In genomic region chr9:40873556-40874470, GRCm38 (mm10) we compare ENCODE assay signal across 8 mouse cellular contexts. TPM values are rescaled to one million over a fixed set of nuclear protein-coding genes. Genes with fewer than 3 reads are reported as not detected.
A peak's percentile ranks its signal among the peaks of the same experiment; 100 is the strongest.
DNase-seq lines count a peak whose midpoint lies in the region; ATAC-seq lines count a peak whose summit lies in the region.

TSS of gene Bsx (plus strand) at chr9:40874127.

- no peaks in the 10 kb centered on the region for H3K36me3 ChIP-seq in forebrain, embryonic 10.5 days (replicated peaks)
- H3K36me3 ChIP-seq in hindbrain, embryonic 15.5 days, result no peaks in the 10 kb centered on the region
- H3K36me3 ChIP-seq in liver, embryonic 12.5 days, result no peaks in the 10 kb centered on the region
- H3K36me3 ChIP-seq in neural tube, embryonic 15.5 days, result no peaks in the 10 kb centered on the region

- H3K9ac ChIP-seq in hindbrain, embryonic 15.5 days, result no peak within 1 kb of the TSS
- H3K9ac ChIP-seq in liver, embryonic 12.5 days, result no peak within 1 kb of the TSS
- no peak within 1 kb of the TSS for H3K9ac ChIP-seq in neural tube, embryonic 15.5 days (replicated peaks)

- H3K4me1 ChIP-seq in forebrain, embryonic 10.5 days, result peaks cover 37% of the 10 kb centered on the region
- H3K4me1 ChIP-seq in hindbrain, embryonic 15.5 days (replicated peaks), result peaks cover 23% of the 10 kb centered on the region
- H3K4me1 ChIP-seq in liver, embryonic 12.5 days, result peaks cover 4% of the 10 kb centered on the region; the same call in 1 of the 2 replicates
- H3K4me1 ChIP-seq in neural tube, embryonic 15.5 days, result peaks cover 20% of the 10 kb centered on the region

- H3K9me3 ChIP-seq in forebrain, embryonic 10.5 days, result no peaks in the 10 kb centered on the region
- no peaks in the 10 kb centered on the region for H3K9me3 ChIP-seq in hindbrain, embryonic 15.5 days
- no peaks in the 10 kb centered on the region for H3K9me3 ChIP-seq in liver, embryonic 12.5 days (replicated peaks)
- no peaks in the 10 kb centered on the region for H3K9me3 ChIP-seq in neural tube, embryonic 15.5 days (replicated peaks)

- peak; percentile 70 for ATAC-seq in hindbrain, embryonic 15.5 days (ENCODE audit: low FRiP score, low read depth)
- no peak for ATAC-seq in liver, embryonic 12.5 days
- ATAC-seq in neural tube, embryonic 15.5 days (ENCODE audit: low FRiP score), result peak; percentile 53; the same call in 1 of the 2 replicates

- peaks cover 99% of the 10 kb centered on the region for H3K27me3 ChIP-seq in forebrain, embryonic 10.5 days (ENCODE audit: poor library complexity, severe bottlenecking)
- peaks cover 83% of the 10 kb centered on the region for H3K27me3 ChIP-seq in hindbrain, embryonic 15.5 days
- peaks cover 98% of the 10 kb centered on the region for H3K27me3 ChIP-seq in liver, embryonic 12.5 days (replicated peaks)
- peaks cover 86% of the 10 kb centered on the region for H3K27me3 ChIP-seq in neural tube, embryonic 15.5 days (replicated peaks)

- H3K4me3 ChIP-seq in forebrain, embryonic 10.5 days, result peak within 1 kb of the TSS; percentile 32
- H3K4me3 ChIP-seq in hindbrain, embryonic 15.5 days, result peak within 1 kb of the TSS; percentile 1; the same call in 1 of the 2 replicates
- H3K4me3 ChIP-seq in liver, embryonic 12.5 days, result no peak within 1 kb of the TSS
- H3K4me3 ChIP-seq in neural tube, embryonic 15.5 days (replicated peaks), result 0 out of 2 replicates have a peak within 1 kb of the TSS, but pooled peaks have one; percentile 8

- H3K27ac ChIP-seq in forebrain, embryonic 10.5 days, result no peak within 1 kb of the TSS
- H3K27ac ChIP-seq in hindbrain, embryonic 15.5 days (replicated peaks), result no peak within 1 kb of the TSS
- H3K27ac ChIP-seq in liver, embryonic 12.5 days, result no peak within 1 kb of the TSS
- H3K27ac ChIP-seq in neural tube, embryonic 15.5 days (replicated peaks), result no peak within 1 kb of the TSS

- H3K4me2 ChIP-seq in hindbrain, embryonic 15.5 days, result peak within 1 kb of the TSS; percentile 29
- H3K4me2 ChIP-seq in liver, embryonic 12.5 days, result peak within 1 kb of the TSS; percentile 38; the same call in 1 of the 2 replicates
- H3K4me2 ChIP-seq in neural tube, embryonic 15.5 days, result peak within 1 kb of the TSS; percentile 34; the same call in 1 of the 2 replicates

- WGBS in forebrain, embryonic 10.5 days, result 3% methylated on average over 32 of the region's 32 CpGs
- 3% methylated on average over 32 of the region's 32 CpGs for WGBS in hindbrain, embryonic 15.5 days
- 4% methylated on average over 32 of the region's 32 CpGs for WGBS in liver, embryonic 12.5 days (ENCODE audit: insufficient replicate concordance)
- 3% methylated on average over 32 of the region's 32 CpGs for WGBS in neural tube, embryonic 15.5 days

- peak; percentile 37 for DNase-seq in B cell, adult 2 months
- DNase-seq in Muller cell, postnatal 12 days (ENCODE audit: inconsistent ontology term), result peak; percentile 79
- peak; percentile 89 for DNase-seq in forebrain, embryonic 10.5 days (ENCODE audit: extremely low spot score, low spot score)
- DNase-seq in cerebellum, postnatal 36 days, result no peak
- no peak for DNase-seq in layer of hippocampus, adult 9-11 months

RNA-seq across cellular contexts. Expression of gene Bsx, which starts in this region (rescaled TPM):
- 0.10 and 0.27 TPM in 2 replicates for polyA plus RNA-seq in forebrain, embryonic 10.5 days (2016; fragmentation: Nextera tagmentation; extraction: Ambion mirVana)
- not detected in 2 replicates for polyA plus RNA-seq in hindbrain, embryonic 15.5 days (2015; fragmentation: Nextera tagmentation; extraction: Ambion mirVana)
- polyA plus RNA-seq in liver, embryonic 12.5 days (2016; fragmentation: Nextera tagmentation; extraction: Ambion mirVana), result not detected in 2 replicates
- not detected in 2 replicates for polyA plus RNA-seq in neural tube, embryonic 15.5 days (2015; fragmentation: Nextera tagmentation; extraction: Ambion mirVana)

Comparison
In these comparisons a context has a peak if more than half of its experiments do, and no peak if none do; other contexts are left out.
1. Peak in DNase-seq and H3K4me3 ChIP-seq in forebrain, embryonic 10.5 days; RNA of the gene not detected or under 1 TPM.
2. Peak in ATAC-seq, H3K4me3 ChIP-seq and H3K4me2 ChIP-seq in hindbrain, embryonic 15.5 days; RNA of the gene not detected or under 1 TPM.
3. Peak in ATAC-seq, H3K4me3 ChIP-seq and H3K4me2 ChIP-seq in neural tube, embryonic 15.5 days; RNA of the gene not detected or under 1 TPM.
4. DNase-seq: peak in B cell, adult 2 months (2 of 2) and Muller cell, postnatal 12 days (single experiment); none in cerebellum, postnatal 36 days (0 of 2) and layer of hippocampus, adult 9-11 months (single experiment).
5. Peak in every context shown above with its lines, with median percentiles within 50 percentile points of each other: H3K4me2 ChIP-seq.